Mouse (Mus musculus) skeletal muscle tissue, adult 2 months (tissue): ENCODE data around the gene Mrpl49.

Source experiments
- DNase-seq: peaks from one replicate; pipeline ENCODE4 v3.0.0-alpha.2; 2012; ENCODE audit warnings: low read depth, low spot score

Gene Mrpl49

GRCm38 (mm10) chr19:6057313-6058096, at the start of gene Mrpl49, which contains the start of gene Fau:
Gene Mrpl49 (minus strand): TSS chr19:6057785.
Gene Fau (plus strand): TSS chr19:6057844.
- peak; percentile 99 for DNase-seq

- no peak for DNase-seq
Observed at GRCm38 (mm10) chr19:6105586-6105985, 48.0 kb upstream of the Mrpl49 start, which contains the start of gene Naaladl1. Gene Naaladl1 (plus strand): TSS chr19:6105782.

DNA sequence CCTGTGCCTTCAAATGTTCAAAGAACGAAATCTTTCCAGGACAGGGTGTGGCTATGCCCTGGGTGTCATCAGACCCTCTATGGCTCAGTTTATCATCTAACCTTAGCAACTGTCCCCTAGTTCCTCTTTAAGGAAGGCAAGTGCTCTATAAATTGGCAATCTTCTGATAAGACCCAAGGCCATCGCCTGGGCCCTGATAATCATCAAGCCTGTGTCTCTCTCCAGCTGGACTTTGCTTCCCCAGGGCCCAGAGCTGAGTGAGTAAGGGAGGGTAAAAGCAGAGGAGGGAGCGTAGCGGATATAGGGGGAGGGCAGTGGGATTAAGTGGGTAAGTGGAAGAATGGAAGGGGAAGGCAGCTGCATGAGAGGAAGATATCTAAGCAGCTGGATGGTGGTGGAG, 46.9 kb upstream of the Mrpl49 start:
- DNase-seq, result no peak

DNA sequence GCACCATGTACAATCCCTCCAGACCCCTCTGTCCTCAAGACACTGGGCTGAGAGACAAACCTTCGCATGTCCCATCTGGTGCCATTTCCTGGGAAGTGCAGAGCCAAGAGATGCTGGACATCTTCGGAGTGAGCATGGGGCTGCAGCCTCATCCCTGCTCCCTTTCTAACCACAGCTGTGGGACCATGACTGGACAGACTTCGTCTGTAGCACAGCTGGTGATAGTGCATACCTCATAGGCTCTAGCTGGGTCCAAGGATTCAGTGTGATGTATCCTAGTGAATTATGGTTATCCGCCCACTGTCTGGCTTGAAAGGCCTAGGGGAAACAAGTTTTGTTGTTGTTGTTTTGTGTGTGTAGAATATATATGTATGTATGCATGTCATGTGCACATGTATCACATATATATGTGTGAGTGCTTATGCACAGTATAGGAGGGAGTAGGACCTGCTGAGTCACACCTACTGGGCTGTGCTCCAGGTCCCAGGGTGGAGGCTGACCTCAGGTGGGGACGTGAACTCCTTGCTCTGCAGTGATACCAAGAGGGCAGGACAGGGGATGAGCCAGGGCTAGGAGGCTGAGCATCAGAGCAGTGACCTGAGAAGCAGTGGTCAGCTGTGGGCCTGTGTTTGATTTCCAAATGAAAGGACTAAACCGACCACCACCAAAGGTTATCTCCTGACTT, 44.7 kb upstream of the Mrpl49 start:
- DNase-seq, result no peak

DNA sequence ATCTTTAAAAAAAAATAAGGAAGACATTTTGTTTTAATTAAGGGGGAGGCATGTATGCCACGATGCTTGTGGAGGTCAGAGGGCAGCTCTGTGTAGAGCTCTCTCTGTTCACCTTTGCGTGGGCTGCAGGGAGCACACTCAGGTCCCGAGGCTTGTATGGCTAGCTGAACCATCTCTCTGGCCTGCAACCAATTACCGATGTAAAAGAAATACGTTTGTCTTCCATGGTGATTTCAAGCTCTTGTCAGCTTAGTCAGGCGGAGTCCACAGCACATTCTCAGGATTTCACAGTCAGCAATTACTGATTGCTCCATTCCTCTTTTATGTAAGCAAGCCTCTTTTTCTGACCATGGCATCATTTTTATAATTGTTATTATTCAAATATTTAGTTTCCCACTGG, 43.6 kb upstream of the Mrpl49 start:
- no peak for DNase-seq

- no peak for DNase-seq
Observed at GRCm38 (mm10) chr19:6097847-6098246, 40.3 kb upstream of the Mrpl49 start.

DNA sequence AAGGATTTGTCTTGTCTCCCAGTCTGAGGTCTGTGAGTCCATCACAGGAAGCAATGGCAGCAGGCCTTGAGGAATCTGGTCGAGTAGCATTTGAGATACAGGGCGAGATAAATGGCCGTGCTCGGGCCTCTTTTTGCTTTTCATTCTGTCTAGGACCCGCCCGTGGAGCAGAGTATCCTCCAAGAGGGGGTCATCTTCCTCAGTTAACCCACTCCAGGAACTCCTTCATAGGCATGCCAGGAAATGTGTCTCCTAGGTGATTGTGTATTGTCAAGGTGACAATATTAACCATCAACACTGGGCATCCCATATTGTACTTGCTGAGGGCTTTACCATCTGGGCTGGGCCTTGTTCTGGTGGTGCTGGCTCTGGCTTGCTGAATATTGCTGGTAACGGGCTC, 36.5 kb upstream of the Mrpl49 start, which contains the start of gene AC131692.1:
Gene AC131692.1, plus strand, starts transcription at position 301 of the 400 bp plus-strand sequence.
- DNase-seq, result no peak

GRCm38 (mm10) chr19:6088841-6089240, 31.3 kb upstream of the Mrpl49 start:
- DNase-seq, result no peak

GRCm38 (mm10) chr19:6085417-6085879, 27.9 kb upstream of the Mrpl49 start:
- DNase-seq, result no peak

GRCm38 (mm10) chr19:6084478-6085248, 27.1 kb upstream of the Mrpl49 start, which contains the start of the genes Zfpl1 and Cdca5:
Gene Zfpl1 (minus strand): TSS chr19:6084956.
Gene Cdca5 (plus strand): TSS chr19:6084983.
- DNase-seq, result peak; percentile 98

DNA sequence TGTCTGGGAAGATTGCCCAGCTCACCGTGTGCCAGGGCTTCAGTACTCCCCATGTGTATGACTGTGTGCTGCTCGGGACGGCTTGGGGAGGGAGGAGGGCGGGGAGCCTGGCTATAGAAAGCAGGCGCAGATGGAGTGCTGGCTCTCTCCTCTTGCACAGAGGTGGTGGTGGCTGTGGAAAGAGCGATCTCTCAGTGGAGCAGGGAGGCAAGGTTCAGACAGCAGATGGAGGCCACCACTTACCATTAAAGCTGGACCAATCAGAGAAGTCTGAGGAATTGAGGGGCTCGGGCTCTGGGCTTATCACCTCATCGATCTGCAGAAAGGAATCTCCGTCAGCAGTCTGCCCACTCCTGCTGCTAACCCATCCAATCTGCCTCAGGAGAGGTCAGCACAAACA, 24.6 kb upstream of the Mrpl49 start, which contains the start of gene Gm28374:
Gene Gm28374, minus strand, starts transcription at position 101 of the 400 bp plus-strand sequence.
- DNase-seq, result no peak

DNA sequence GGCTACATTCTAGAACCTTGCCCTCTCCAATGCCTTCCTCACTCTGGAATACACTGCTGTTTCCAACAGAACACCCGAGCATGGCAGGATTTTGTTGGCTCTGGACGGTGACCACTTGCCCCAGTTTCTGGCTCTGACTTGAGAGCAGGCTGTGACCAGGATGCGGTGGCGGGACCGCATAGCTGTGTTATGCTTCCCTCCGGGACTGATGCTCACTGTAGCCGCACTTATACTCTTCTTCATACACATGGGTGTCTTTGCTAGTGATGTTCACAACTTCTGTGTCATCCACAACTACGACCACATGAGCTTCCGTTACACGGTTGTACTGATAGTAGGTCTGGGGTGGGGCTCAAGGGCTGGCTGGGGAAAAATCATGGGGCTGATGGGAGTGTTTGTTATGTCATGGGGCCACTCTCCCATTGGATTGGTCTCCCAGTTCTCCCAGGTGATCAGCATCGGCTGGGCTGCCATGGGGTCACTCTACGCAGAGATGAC, 22.4 kb upstream of the Mrpl49 start, which contains the start of gene Tmem262:
Gene Tmem262, plus strand, starts transcription at position 51 of the 498 bp plus-strand sequence.
- DNase-seq, result no peak

DNA sequence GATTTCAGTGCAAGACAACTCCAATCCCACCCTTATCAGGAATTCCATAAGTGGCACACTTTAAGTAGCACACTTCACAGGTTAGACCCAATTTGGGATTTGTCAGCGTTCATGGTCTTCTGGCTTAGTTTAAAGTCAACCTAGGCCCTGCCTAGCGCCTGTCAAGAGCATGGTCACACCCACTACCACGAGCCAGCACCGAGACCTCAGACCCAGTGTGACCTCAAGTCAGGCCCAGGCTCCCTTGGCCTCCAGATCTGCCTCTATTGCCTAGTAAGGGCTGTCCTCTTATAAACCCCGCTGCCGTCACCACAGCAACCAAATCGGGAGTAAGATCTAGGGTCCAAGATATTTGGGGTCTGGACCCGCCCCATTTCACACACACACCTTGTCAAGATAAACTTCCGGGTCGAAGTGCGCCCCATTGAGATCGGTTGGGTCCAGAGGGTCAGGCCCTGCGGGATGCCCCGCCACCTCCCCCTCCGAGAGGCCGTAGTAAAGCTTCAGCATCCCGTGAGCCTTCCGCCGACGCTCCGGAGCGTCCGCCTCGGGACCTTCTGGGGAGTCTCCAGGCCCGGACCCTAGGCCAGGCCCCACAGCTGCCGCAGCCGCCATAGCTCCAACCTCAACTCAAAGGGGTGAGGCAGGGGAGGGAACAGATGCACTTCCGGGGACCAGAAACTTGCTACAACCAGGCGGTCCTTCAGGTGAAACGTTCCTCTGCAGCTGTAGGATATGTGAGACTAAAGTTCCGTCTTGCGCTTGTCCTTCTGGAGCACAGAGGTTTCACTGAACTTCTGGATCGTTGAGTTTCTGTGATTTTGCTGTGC, 19.2 kb upstream of the Mrpl49 start, which contains the start of gene Vps51:
Gene Vps51, minus strand, starts transcription at position 668 of the 830 bp plus-strand sequence.
- peak; percentile 79 for DNase-seq

DNA sequence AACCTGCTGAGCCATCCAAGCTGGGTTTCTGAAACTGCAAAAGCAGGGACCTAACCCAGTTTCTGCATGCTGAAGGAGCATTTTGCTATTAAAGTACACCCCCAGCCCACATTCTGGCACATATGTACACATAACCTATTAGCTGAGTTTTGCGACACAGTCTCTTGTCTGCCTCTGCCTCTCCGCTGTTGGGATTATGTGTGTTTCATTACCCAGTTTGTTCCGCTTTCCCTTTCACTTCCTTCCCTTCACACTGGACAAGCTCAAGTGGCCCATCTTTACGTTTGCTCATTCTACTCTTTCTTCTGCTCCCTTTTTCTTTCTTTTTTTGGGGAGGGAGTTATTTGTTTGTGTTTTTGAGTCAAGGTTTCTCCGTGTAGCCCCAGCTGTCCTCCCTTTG, 16.3 kb upstream of the Mrpl49 start:
- DNase-seq, result no peak

DNA sequence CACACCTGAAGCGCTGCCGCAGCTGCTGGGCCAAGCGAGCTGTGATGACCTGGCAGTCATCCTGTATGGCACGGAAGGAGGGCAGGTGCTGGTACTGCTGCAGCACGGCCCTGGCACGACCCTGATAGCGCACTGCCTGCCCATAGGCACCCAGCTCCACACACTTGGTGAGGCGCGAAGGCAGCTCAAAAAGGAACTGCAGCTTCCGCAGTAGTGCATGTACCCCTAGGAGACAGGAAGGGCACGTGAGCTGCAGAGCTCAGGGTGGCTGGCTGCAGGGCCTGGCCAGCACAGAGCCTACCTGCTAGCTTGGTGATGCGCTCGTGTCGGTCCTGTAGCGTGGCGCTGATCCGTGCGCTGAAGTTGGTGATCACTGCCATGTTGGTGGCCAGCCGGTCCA, 13.7 kb upstream of the Mrpl49 start:
- no peak for DNase-seq

DNA sequence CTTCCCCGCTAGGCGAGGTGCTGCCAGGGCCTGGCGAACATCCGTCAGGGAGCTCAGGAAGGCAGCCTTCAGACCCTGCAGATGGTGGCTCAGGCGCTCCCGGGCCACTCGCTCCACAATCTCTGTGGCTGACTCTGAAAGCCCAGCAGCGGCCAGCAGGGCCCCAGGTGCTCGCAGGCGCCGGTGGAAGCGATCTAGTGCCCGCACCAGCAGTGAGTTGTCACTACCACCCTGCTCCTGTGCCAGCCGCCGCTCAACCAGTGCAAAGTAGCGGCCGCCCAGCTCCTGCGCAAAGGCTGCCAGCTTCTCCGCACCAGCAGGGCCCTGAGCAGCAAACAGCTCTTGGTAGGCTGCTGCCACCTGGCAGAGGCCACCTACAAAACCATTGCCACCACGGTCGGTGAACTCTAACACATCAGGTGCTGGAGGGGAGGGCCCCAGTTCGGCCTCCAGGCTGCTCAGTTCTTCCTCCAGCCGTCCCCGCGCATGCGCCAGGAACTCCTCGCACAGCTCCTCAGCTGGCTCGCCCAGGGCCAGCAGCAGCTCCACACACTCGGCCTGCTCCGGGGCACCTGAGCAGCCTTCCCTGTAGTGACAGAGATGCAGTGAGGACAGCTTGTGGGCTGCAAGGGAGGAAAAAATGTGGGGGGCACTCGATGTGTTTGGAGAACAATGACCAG, 13.1 kb upstream of the Mrpl49 start:
- DNase-seq, result no peak

- no peak for DNase-seq
Observed at GRCm38 (mm10) chr19:6069851-6070250, 12.3 kb upstream of the Mrpl49 start.

DNA sequence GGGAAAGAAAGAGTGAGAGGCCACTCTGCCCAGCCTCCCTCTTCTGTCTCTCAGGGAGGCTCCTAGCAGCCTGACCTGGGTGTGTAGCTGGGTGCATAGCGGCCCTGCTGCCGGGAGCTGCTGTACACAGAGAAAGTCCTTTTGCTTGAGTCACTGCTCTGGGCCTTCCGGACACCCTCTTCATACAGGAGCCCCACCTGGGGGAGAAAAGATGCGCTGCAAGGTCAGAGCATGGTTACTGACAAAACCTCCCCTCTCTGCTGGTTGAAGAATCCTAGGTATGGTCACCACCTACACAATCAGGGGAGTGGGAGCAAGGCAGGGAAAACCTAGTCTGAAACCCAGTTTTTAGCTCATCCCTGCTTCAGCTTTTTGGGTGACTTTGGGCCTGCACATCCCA, 11.4 kb upstream of the Mrpl49 start:
- no peak for DNase-seq

- peak; percentile 82 for DNase-seq
Observed at GRCm38 (mm10) chr19:6067724-6068415, 10.3 kb upstream of the Mrpl49 start, which contains the start of gene Tm7sf2. Gene Tm7sf2 (minus strand): TSS chr19:6068373.
